Mouse (Mus musculus) bone marrow, adult 2 months (tissue): ENCODE data around the gene Unc93b1.

Source experiments
- CTCF ChIP-seq: fragments of 200-500 bp; IDR thresholded peaks from 2 replicates; pipeline ENCODE4 v1.5.1; 2011; ENCODE audit warnings: low read length, control low read depth; ENCODE audit not compliant: control insufficient read depth, insufficient read depth
- POLR2A ChIP-seq: fragments of 200-500 bp; IDR thresholded peaks from 2 replicates; pipeline ENCODE4 v1.6.1; 2011; ENCODE audit warnings: low read depth, mild to moderate bottlenecking, control low read depth, low read length, borderline replicate concordance; ENCODE audit not compliant: control insufficient read depth

- TF ChIP-seq CTCF (no peak), POLR2A (no peak)
Measured at GRCm38 (mm10) chr19:3889096-3889495, 45.9 kb upstream of the Unc93b1 start.
